Mouse (Mus musculus) right cerebral cortex, postnatal 25 days (tissue): ENCODE results near the gene Sdf2l1.
"Not testable (repeated sequence)": the region's sequence is repeated elsewhere in the genome, so short reads cannot be mapped to it uniquely, and the experiment has no call there.

Source experiments
- DNase-seq: peaks from one replicate; pipeline ENCODE4 v3.0.0; 2022

Gene Sdf2l1

DNA sequence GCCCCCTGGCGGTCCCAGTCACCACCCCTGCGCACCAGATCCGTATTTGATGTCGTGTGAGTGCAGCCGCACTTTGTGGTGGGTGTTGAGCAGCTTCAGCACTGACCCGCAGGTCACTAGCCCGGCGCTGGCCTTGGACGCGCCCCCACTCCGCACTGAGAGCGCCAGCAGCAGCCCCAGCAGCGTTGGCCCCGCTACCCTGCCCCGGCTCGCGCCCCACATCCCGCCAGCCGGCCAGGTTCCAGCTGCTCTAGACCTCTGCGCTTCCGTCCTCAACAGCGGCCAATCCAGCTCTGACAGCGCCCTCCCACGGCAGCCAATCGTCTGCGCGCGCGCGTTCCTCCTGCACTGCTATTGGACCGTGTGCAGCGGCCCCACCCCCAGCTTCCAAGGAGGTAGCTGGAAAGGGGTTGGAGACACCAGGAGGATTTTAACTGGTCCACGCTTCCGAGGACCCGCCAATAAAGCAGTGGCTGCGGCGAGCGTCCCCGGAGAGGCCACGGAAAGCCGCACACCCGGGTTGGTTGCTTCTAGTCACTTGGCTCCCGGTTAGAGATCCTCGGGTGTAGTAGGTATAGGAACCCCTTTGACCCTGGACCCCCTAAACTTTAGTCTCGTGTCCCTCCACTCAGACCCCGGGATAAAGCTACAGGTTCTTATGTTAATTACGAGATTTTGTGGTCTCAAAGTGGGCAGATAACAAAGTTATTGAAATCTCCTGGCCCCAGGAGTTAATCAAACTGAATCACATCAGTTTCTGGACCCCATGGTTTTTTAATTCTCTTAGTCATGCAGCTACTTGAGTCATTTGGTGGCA is at the start of gene Sdf2l1:
Gene Sdf2l1, minus strand, starts transcription at position 295 of the 817 bp plus-strand sequence.
- peak; percentile 98 for DNase-seq

DNA sequence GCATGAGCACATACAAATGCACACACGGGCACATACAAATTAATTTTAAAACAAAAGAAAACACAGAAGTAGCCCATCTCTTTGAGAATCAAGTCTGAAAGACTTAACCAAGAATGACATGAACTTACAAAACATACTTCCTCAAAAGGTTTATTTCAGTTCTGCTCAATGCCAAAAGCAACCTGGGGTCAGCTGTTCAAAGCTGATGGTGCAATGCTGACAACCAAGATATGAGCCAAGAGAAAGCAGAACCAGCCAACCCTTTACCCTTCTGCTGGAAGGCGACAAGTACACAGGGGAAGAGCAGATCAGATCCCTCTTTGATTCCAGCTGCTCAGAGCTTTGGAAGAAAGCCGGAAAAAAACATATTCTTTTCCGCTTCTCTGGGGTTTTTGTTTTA is 49.2 kb upstream of the Sdf2l1 start:
- no peak for DNase-seq

DNA sequence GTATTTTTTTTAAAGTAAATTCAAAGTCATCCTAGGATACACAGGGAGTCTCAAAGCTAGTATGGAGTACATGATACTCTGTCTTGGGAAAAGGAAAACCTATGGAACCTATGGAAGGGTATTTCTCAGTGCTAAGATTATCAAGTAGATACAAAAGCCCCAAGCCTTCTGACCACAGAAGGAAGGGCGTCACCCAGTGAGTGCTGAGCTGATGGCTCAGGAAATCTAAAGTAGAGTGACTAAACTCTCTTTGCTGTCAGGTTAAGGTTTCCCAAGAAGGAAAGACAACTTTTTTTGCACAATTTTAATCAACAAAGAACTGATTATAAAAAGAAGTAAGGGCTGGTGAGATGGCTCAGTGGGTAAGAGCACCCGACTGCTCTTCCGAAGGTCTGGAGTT is 47.5 kb upstream of the Sdf2l1 start:
- no peak for DNase-seq

DNA sequence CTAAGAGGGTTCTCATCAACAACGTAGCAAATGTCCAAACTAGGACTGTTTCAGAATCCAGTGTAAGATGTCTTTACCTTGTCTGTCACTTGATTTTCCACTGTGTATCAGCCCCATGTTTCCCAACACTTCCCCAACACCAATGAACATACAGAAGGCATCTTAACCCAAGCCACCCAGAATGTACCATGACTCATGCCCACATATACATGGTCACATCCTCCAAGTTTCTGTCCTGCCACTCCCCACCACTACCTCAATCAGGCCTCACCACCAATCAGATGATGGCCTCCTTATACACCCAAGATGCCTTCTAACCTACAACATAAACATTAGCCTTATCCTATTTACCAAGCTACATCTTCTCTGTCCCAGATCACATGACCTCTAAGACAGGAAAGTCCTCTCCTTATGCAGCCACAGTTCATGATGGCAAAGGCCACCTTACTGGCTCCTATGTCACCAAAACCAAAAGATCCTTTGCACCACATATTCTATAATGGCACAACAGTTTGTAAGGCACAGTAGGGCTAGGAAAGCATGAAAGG is 45.5 kb upstream of the Sdf2l1 start:
- DNase-seq = no peak

DNA sequence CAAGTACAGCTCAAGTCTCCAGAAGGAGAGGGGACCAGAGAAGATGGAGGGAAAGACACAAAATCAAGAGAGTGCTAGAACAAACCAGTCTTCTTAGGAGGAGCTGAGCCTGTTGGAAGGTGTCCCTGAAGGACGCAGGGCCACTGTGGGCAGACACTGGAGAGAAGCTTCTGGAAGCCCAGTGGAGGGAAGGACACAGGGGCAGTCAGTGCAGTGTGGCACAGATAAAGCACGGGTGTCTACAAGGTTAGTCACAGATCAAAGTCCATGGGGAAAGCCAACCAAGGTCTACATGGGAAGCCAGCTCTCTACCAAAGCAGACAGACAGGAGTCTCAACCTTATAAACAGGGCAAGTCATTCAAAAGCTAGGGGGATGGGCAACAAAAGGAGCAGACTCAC is 43.6 kb upstream of the Sdf2l1 start:
- DNase-seq = no peak

DNA sequence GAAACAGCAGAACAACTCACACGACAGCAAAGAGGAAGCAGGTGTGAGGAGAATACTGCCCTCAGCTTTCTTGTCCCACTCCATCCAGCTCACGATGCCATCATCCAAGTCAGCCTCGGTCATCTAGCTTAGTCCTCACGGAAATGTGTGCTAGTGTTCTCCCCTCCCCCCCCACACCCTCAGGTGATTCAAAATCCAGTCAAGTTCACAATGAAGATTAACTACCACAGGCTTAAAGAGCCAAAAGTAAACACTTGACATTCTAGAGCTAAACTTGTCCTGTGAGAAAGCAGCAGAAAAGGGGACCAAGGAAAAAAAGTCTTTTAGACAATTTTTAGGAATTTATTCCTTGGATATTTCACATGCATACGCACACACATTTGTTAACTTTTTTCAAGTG is 35.9 kb upstream of the Sdf2l1 start:
- DNase-seq = no peak

DNA sequence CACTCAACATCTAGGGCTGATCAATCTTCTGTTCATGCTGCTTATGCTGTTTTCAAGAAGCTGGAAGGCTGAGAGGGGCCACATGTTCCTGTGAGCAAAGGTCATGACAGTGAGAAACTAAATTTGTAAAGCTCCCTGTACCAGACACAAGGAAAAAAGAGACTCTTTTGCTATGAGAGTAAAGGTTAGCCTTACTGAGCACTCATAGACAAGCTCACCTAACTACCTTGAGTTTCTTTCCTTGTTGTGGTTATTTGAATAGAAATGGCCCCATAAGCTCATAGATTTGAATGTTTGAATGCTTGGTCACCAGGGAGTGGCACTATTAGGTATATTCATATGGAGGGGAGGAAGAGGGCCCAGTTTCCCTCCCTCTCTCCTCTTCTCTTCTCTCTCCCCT is 35.0 kb upstream of the Sdf2l1 start:
- DNase-seq = no peak

DNA sequence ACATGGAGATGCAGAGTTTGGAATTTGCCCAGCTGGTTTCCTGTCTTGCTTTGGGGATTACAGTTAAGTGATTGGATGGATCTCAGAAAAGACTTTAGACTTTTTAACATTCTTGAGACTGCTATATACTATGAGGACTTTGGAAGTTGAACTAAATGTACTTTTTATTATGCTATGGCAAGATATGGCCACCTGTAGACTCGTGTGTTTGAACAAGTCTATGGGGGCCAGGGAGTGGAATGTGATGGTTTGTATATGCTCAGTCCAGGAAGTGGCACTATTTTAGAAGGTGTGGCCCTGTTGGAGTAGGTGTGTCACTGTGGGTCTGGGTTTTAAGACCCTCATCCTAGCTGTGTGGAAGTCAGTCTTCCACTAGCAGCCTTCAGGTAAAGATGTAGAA is 33.3 kb upstream of the Sdf2l1 start:
- not testable (repeated sequence) for DNase-seq

DNA sequence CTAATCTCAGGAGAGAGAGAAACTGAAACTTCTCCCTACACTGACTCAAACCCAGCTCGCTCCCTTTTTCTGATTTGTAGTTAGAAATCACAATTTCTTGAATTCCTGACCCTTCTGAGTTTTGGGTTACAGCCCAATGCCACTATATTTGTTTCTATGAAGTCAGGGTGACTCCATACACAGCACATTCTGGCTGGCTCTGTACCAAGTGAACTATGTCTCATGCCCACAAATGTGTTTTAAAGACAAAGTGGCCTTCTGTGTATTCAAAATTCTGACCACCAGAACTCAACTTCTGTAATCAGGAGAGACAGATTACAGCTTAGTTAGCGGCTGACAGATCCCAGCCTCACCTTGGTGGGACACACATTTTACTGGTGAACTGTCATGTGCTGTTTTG is 22.2 kb upstream of the Sdf2l1 start:
- no peak for DNase-seq

DNA sequence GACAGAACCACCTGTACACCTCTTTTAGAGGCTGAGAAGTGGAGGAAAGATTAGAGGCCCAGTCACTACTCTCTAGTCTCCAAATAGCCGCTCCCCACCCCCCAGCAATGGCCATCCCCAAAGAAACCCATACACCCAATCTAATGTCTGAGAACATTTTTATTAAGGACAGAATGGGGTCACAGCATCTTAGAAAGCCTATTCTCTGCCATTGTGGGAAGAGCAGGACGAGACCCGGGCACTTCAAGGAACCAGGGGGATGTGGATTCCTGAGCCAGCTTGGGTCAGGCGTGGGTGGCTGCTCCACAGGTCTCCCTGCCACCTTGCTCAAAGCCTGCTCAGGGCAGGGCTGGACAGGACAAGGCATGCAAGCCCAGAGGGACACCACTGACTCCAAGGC is 19.7 kb upstream of the Sdf2l1 start:
- DNase-seq = no peak

DNA sequence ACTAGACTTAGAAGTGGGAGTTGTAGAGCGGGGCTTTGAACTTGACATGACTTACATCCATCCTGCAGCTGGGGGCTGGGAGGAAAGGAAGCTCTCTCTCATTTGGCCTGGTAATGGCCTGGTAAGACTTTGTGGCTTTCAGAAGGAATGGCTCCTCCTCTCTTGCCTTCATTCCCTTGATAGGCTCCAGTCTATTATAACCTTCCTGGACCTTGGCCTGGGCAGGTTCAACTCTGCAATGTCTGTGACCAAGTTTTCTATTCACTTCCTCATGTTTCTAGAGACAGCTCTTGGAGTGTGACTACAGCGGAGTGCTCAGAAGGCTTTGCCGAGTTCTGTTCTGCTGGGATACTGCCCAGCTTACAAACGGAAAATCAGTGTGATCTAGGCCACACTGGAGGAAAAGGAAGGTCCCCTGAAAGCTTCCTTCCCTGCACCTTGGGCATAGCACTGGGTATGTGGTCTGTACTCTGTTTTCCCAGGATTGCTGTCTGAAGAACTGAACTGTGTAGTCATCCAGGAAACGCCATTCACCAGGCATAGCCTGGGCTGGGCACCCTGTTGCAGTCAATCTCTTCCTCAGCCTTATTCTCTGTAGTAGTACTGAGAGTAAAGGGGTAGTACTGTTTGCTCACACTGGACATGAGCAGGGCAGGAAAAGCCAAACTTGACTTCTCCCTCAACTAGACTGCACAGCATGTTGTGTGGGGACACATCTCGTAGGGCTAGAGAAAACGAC is 18.5 kb upstream of the Sdf2l1 start:
- DNase-seq = no peak

DNA sequence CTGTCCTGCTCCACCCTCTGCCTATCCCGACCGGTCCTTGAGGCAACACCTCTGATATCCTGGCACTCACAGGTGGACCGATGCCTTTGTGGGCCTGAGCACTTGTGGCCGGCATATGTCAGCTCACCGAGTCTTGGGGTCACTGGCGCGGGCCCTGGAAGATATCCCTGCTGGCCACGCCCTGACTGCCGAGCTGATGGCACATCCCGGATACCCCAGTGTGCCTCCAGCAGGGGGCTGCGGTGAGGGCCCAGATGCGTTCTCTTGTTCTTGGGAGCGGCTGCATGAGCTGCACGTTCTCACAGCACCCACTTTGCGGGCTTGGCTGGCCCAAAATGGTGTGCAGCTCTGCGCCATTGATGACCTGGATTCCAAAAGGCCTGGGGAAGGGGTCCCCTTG is 15.9 kb upstream of the Sdf2l1 start:
- no peak for DNase-seq

DNA sequence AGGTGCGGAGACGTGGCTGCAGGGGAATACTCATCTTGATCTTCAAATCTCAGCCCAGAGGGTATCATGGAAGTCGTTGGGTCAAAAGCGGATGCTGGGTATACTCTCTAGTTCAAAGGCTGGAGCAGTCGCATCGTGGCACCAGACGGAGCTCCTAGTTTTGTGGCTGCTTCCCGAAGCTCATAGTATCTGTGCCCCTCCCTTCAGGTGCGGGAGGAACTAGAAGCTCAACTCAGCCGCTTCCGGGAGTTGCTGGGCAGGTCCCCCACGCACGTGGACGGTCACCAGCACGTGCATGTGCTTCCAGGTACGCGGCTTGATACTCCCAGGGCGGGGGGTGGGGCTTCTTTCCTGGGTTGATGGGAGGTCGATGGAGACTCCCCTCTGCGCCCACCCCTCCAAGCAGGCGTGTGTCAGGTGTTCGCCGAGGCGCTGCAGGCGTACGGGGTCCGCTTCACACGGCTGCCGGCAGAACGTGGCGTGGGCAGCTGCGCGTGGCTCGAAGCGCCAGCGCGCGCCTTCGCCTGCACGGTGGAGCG is 15.3 kb upstream of the Sdf2l1 start:
- DNase-seq = peak; percentile 50

DNA sequence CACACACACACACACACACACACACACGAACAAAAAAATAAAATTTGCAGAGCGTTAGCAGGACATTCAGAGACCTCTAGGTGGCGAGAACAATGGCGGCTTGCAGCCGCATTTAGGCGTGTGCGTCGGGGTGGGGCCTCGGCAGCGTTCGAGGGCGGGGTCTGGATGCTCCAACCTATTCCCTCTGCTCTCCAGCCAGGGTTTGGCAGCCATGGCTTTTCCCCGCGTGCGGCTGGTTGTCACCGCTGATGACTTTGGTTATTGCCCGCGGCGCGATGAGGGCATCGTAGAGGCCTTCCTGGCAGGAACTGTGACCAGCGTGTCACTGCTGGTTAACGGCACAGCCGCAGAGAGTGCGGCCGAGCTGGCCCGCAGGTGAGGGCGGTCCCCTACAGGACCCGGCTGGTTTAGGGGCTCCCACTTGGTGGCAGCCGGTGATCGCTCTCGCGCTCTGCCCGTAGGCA is 14.6 kb upstream of the Sdf2l1 start, which contains the start of gene Ccdc116:
Gene Ccdc116, minus strand, starts transcription at position 458 of the 464 bp plus-strand sequence.
- DNase-seq = peak; percentile 76

DNA sequence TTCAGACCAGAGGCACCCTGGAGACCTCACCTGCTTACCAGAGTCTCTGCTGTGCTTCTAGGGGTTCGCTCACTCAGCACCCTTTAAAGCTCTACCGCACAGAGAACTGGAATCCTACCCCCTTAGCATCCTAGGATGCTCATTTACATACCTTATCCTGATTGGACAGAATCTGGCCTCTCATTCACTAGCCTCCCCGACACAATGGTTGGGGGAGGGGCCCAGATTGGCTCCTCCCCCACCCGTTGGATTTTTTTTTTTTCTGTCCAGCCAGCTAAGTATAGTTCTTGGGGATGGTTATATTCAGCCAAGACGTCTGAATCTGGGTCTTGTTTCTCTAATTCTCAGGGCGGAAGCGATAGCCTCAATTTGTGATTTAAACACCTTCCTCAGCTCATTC is 12.2 kb upstream of the Sdf2l1 start, which contains the start of gene Ydjc:
Gene Ydjc, plus strand, starts transcription at position 283 of the 400 bp plus-strand sequence.
- no peak for DNase-seq

DNA sequence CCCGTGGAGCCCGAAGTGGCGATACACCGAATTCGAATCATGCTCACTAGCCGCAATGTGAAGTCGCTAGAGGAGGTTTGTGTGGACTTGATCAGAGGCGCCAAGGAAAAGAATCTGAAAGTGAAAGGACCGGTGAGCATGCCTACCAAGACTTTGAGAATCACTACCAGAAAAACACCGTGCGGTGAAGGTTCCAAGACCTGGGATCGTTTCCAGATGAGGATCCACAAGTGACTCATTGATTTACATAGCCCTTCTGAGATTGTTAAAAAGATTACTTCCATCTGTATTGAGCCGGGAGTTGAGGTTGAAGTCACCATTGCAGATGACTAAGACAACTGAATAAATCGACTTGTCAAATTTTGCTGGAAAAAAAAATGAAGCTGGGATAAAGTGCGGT is 5.2 kb upstream of the Sdf2l1 start:
- no peak for DNase-seq

DNA sequence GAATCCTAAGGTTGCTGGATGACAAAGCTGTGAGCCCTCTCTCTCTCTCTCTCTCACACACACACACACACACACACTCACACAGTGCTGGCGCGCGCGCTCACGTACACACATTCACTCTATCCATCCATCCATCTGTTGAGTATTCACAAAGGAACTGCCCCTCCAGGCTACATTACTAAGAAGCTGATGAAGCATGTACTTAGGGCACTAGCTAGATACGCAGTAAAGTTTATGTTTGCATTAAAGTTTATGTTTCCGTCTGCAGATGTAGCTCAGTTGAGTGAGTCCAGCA is 670 bp upstream of the Sdf2l1 start:
- DNase-seq = no peak

DNA sequence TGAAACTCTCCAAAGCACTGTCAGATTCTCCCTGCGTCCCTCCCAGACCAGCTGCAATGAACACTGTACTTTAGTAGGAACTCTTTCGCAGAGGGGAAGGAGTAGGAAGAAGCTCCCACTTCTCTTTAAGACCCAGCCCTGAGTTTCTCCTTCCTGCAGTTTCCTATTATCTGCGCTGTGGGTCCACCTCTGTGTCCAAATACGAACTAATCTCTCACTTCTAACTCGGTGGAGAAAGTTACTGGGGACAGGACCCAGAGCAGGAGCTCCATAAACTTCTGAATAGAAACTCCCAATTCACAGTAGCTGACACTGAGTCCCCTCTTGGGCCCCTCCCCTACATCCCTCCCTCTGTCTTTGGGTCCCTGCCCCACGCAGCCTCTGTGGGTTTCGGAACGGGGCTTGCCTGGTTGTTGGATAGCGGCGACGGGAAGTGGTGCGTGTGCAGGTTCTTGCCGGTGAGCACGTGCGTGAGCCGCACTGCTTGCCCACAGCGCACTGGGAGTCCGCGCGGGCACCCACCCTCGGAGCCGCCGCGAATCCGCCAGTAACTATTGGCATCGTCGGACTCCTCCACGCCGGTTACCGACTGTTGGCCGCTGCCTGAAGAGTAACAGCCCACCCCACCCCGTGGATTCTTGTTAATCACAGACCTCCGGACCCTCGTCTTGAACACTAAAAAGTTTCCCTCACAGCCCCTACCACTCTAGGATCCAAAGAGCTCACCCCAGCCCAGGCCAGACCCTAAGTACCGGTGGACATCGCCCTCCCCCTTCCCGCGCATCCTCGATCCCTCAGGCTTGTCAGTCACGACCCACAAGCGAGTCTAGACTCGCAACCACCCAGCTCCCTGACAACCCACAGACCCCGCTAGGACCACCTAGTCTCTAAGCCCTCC is 743 bp downstream of the Sdf2l1 start:
- DNase-seq = peak; percentile 25

DNA sequence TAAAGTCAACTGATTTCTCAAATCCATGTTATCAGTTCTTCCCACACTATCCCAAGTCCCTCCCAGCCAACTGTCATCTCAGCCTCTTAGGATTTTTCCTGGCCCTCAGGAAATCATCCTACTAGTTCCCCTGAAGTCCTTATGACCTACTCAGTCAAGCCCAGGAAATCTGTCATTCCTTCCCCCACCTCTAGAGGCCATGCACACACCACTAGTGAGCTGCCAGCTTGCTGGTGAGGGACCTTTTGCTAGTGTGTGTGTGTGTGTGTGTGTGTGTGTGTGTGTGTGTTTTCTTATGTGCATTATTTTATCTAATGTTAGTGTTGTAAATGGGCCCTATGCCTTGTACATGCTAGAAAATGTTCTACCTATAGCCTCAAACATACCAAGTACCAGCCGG is 4.9 kb downstream of the Sdf2l1 start:
- DNase-seq = no peak

DNA sequence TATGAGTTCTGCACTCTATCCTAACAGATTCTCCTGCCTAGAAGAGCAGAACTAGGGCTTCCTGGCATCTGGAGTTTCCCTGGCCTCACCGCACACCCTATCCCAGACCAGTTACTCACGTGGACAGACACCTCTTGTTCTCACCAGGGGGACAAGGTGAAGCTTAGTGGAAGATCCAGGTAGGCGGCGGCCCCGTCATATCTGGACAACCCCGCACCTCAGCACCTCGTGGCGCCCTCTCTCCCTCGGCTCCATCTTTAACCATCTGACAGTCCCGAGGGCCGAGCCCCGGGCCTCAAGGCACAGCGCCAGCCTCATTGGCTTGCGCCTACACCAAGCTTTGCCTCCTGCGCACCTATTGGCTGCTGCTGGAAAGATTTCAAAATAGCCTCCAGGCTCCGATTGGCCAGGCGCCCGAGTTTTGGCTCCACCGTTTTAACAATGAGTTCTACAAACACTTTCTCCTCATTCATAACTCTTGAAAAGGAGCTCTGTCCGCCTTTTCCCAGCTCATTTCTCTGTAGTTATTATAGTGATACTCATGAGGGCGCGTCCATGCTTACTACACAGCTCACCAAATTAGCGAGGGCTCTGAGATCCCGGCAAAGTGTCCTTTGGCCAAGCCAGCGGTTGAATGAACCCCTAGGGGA is 7.2 kb downstream of the Sdf2l1 start, which contains the start of gene 2610318N02Rik:
Gene 2610318N02Rik, minus strand, starts transcription at position 297 of the 650 bp plus-strand sequence.
- peak; percentile 50 for DNase-seq

DNA sequence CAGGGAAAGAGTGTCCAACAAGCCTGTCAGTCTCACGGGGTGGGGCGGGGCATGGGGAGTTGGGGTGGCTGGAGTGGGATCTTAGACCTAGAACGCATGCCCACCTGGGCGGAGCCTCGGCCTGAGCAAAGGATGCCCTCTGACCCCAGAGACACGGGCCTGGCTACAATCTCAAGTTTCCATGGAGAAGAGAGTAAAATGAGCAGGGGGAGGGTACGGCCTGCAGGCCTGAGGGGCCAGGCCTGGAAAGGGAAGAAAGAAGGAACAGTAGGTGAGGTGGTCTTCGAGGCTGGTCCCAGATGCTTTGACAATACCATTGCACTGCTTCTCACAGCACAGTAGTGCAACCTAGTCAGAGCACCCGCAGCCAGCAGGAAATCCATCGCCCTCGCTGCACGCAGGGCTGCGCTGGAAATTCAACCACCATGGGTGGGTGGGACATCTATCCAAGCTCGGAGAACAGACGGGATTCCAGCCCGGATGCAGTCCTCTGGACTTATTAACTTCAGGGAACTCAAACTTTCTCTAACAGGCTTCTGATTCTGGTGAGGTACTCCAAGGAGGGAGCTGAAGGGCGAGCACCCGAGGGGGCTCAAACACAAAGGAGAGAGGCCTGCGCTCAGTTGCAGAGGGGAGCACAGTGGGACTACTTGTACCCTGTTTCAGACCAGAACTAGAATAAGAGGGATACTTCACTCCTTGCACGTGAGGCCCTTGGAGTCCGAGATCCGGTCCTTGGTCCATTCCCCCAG is 7.9 kb downstream of the Sdf2l1 start:
- DNase-seq = no peak
